Mouse (Mus musculus) G1E (cell line): ENCODE measurements at regions not wholly inside any gene's neighbourhood (a gene's known extent, or its start where the extent isn't known, plus 50 kb on each side); places are given as distances from the start of the nearest gene placed in this dataset.

Source experiments
- ATAC-seq: 2 replicates; pipeline ENCODE4 v1.8.0; 2016; ENCODE audit warnings: mild to moderate bottlenecking; ENCODE audit not compliant: insufficient number of reproducible peaks, poor library complexity, low FRiP score, severe bottlenecking; ENCODE audit errors: extremely low read depth
- DNase-seq: peaks from one replicate; pipeline ENCODE4 v3.0.0; 2012; ENCODE audit warnings: low spot score
- H3K27me3 ChIP-seq: 2 replicates; pipeline ENCODE4 v1.6.1; 2012; ENCODE audit warnings: mild to moderate bottlenecking, low read length, inconsistent platforms; ENCODE audit not compliant: insufficient read depth
- H3K36me3 ChIP-seq: replicated peaks from 2 replicates; pipeline ENCODE3; 2012; ENCODE audit warnings: mild to moderate bottlenecking, inconsistent platforms
- H3K4me1 ChIP-seq: 2 replicates; pipeline ENCODE4 v1.6.1; 2012; ENCODE audit warnings: low read depth, low read length, inconsistent platforms, mixed read lengths; ENCODE audit not compliant: insufficient read depth
- H3K4me3 ChIP-seq: 2 replicates; pipeline ENCODE4 v1.5.1; 2012; ENCODE audit warnings: low read depth, mild to moderate bottlenecking, inconsistent platforms, low read length, moderate library complexity, mixed read lengths
- H3K9me3 ChIP-seq: replicated peaks from 2 replicates; pipeline ENCODE4 v1.6.1; 2012; ENCODE audit warnings: inconsistent platforms
- CTCF ChIP-seq: IDR thresholded peaks from 2 replicates; pipeline ENCODE4 v1.5.1; 2012; ENCODE audit warnings: low read depth, low read length, inconsistent platforms, mixed read lengths
- GATA1 ChIP-seq: IDR thresholded peaks from 2 replicates; pipeline ENCODE4 v1.6.1; 2012; ENCODE audit warnings: borderline replicate concordance, low read length, inconsistent platforms, mixed read lengths
- GATA2 ChIP-seq: IDR thresholded peaks from 2 replicates; pipeline ENCODE4 v1.6.1; 2012; ENCODE audit warnings: low read depth, low read length, inconsistent platforms, borderline replicate concordance
- POLR2AphosphoS5 ChIP-seq: IDR thresholded peaks from 2 replicates; pipeline ENCODE4 v1.6.1; 2012; ENCODE audit warnings: low read depth, low read length, inconsistent platforms; ENCODE audit not compliant: insufficient replicate concordance
- TAL1 ChIP-seq: conservative IDR thresholded peaks from 2 replicates; pipeline ENCODE4 v1.6.1; 2012; ENCODE audit warnings: low read depth, low read length, inconsistent platforms, mixed read lengths

DNA sequence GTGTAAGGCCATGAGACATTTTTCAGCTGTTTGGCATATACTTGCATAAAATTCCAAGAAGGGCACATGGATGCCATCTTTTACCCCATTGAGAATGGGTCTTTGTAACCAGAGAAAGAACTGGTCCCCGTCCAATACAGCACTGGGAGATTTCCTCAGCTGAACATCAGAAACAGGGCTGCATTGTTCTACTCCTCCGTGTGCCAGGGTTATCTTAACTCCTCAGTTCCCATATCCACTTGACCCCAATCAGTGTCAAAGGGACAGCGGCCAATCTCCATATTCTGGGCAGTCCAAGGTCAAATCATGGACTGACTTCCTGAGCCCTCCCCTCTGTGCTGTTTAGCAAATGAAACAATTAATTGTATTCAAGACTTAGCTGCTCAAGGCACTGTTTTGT is 112.5 kb upstream of the Slco3a1 start:
- DNase-seq: no peak
- Histone ChIP-seq H3K4me1 (no peaks in the 10 kb centered on the region), H3K4me3 (no peak overlapping the region), H3K27me3 (no peaks in the 10 kb centered on the region), H3K9me3 (no peaks in the 10 kb centered on the region), H3K36me3 (no peaks in the 10 kb centered on the region)
- TF ChIP-seq TAL1 (no peak), POLR2AphosphoS5 (no peak), GATA1 (no peak), CTCF (no peak), GATA2 (no peak)
- no peak for ATAC-seq

GRCm38 (mm10) chr7:74663820-74664219 is 109.2 kb upstream of the Slco3a1 start:
- no peak for TF ChIP-seq GATA2
- no peak for TF ChIP-seq GATA1
- TF ChIP-seq CTCF: no peak
- no peak for TF ChIP-seq TAL1
- no peak for TF ChIP-seq POLR2AphosphoS5
- Histone ChIP-seq H3K9me3 (peaks cover 3% of the 10 kb centered on the region), H3K27me3 (no peaks in the 10 kb centered on the region), H3K4me1 (no peaks in the 10 kb centered on the region), H3K4me3 (no peak overlapping the region), H3K36me3 (no peaks in the 10 kb centered on the region)
- ATAC-seq: no peak
- no peak for DNase-seq

- no peaks in the 10 kb centered on the region for H3K36me3 ChIP-seq
- no peaks in the 10 kb centered on the region for H3K27me3 ChIP-seq
- ATAC-seq: no peak
Observed at GRCm38 (mm10) chr7:74647310-74647709, 92.7 kb upstream of the Slco3a1 start.

DNA sequence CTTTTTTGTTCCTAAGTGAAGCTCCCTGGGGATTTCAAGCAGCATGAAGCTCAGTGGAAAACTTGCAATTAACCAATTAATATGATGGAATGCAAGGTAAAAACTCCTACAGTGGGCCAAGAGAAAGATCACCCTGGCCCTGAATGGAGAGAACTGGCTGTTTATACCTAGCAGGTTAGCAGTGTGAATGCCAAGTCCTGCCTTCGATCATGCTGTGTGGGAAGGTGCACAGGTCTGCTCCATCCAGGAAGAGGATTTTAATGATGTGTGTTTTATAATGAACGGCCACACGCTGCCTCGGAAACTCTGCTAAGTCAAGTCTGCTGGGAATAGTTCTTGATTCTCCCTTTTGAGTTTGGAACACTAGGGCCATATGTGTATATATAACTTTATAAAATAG is 85.6 kb upstream of the Slco3a1 start:
- no peaks in the 10 kb centered on the region; the same call in 1 of the 2 replicates for H3K9me3 ChIP-seq
- no peaks in the 10 kb centered on the region for H3K36me3 ChIP-seq
- no peak overlapping the region for H3K4me3 ChIP-seq
- H3K4me1 ChIP-seq: no peaks in the 10 kb centered on the region
- TF ChIP-seq CTCF: no peak
- TF ChIP-seq GATA1: no peak
- no peak for TF ChIP-seq GATA2
- no peak for TF ChIP-seq TAL1
- no peak for TF ChIP-seq POLR2AphosphoS5
- no peaks in the 10 kb centered on the region for H3K27me3 ChIP-seq
- DNase-seq (no peak), ATAC-seq (no peak)

More at GRCm38 (mm10) chr7:74647310-74647709, 92.7 kb upstream of the Slco3a1 start:
- no peak for DNase-seq
- Histone ChIP-seq H3K4me3 (no peak overlapping the region), H3K4me1 (no peaks in the 10 kb centered on the region), H3K9me3 (peaks cover 11% of the 10 kb centered on the region; the same call in 1 of the 2 replicates)
- TF ChIP-seq CTCF (no peak), GATA1 (no peak), POLR2AphosphoS5 (no peak), TAL1 (no peak), GATA2 (no peak)

DNA sequence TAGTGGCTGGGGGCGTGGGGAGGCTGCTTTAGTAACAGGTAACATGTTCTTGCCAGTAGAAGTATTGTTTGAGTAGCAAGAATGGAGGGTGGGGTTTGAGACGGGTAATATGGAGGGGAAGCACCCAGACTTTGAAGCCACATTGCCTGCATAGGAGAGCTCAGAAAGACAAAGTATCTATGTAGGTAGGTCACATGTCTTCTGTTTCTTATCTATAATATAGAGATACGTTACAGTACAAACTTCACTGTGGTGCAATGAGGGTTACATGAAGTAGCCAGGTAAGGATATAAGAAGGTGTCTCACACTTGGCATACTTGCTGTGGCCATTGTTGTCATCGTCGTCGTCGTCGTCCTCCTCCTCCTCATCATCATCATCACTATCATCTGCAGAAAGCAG is 77.6 kb upstream of the Slco3a1 start:
- Histone ChIP-seq H3K27me3 (no peaks in the 10 kb centered on the region), H3K36me3 (no peaks in the 10 kb centered on the region), H3K9me3 (peaks cover 9% of the 10 kb centered on the region), H3K4me1 (no peaks in the 10 kb centered on the region), H3K4me3 (no peak overlapping the region)
- ATAC-seq (no peak), DNase-seq (no peak)
- no peak for TF ChIP-seq TAL1
- TF ChIP-seq CTCF: no peak
- TF ChIP-seq POLR2AphosphoS5: no peak
- no peak for TF ChIP-seq GATA2
- no peak for TF ChIP-seq GATA1

DNA sequence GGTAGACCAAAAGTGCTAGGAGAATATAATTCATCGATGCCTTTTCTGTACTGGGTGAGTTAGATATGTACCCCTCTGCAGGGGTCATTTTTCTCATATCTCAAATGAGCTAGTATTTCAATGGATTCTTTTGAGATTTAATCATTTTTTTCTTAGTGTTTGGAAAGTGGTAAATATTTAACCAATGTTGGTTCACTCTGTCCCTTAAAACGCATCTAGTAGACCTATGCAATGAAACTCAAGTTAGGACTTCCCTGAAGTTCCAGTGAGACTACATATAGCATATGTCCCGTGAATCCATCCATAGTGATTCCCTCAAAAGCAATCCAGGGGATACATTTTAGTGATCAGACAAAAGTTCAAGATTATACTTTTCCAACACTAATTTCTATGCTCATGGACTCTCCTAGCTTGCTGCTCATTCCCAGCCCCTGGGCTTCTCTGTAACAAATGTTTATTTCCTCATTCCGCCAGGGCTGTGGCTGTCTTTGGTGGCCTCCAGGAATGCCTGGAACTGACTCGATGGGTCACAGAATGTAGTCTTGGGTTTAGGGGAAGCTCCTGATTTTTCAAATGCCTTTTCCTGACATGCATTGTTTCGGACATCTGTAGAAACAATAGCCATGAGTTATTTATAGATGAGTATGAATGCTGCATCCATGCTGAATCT is 74.4 kb upstream of the Slco3a1 start:
- TF ChIP-seq CTCF (no peak), POLR2AphosphoS5 (no peak), GATA1 (no peak), TAL1 (no peak), GATA2 (no peak)
- Histone ChIP-seq H3K36me3 (no peaks in the 10 kb centered on the region), H3K4me3 (no peak overlapping the region), H3K4me1 (no peaks in the 10 kb centered on the region), H3K27me3 (no peaks in the 10 kb centered on the region), H3K9me3 (peaks cover 12% of the 10 kb centered on the region)
- ATAC-seq (no peak), DNase-seq (no peak)
